Mouse (Mus musculus): ENCODE data around the gene Fam25c. TPM values are rescaled to one million over a fixed set of nuclear protein-coding genes. Genes with fewer than 3 reads are reported as not detected.

Fam25c gene
- polyA plus RNA-seq, 2 experiments: 23.5 to 45.6 TPM

GRCm38 (mm10) chr14:34398901-34399300 is 43.7 kb upstream of the Fam25c start:
- TF ChIP-seq POLR2A (IDR thresholded peaks at IDR 0.05; ENCODE audit: borderline replicate concordance, extremely low read depth, insufficient read depth, insufficient read length): no peak
- peaks cover 20% of the 10 kb centered on the region for H3K36me3 ChIP-seq (ENCODE audit: control insufficient read depth, insufficient read depth, low read length)
- no peak overlapping the region for H3K4me3 ChIP-seq (replicated peaks; ENCODE audit: low read length)

DNA sequence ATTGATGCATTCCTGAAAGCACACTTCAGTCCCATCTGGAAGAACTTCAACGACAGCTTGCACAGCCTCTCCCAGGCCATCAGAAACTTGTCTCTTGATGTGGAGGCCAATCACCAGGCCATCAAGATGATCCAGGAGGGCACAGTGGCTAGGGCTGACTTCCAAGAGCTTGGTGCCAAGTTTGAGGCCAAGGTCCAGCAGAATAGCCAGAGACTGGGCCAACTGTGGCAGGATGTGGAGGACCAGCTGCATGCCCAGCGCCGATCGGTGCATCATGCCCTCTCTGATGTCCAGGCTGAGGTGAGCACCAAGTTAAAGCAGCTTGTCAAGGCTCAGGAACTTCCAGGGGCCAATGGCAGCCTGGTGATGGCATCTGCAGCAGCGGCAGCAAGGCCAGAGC is 42.6 kb upstream of the Fam25c start:
- ATAC-seq (ENCODE audit: low FRiP score, low read depth): no peak
- WGBS: 86% methylated on average over 5 of the region's 5 CpGs

More at GRCm38 (mm10) chr14:34398901-34399300, 43.7 kb upstream of the Fam25c start:
- H3K27ac ChIP-seq (replicated peaks; ENCODE audit: low read depth, low read length): no peak overlapping the region
- DNase-seq (ENCODE audit: low spot score) (no peak), ATAC-seq (ENCODE audit: low FRiP score, low read depth) (no peak)
- 90% methylated on average over 21 of the region's 21 CpGs for WGBS
- no peaks in the 10 kb centered on the region for H3K27me3 ChIP-seq (ENCODE audit: control insufficient read depth, insufficient read depth, low read length)
- H3K9me3 ChIP-seq (ENCODE audit: control insufficient read depth, low read length): no peaks in the 10 kb centered on the region
- H3K4me2 ChIP-seq (replicated peaks; ENCODE audit: low read depth, low read length, severe bottlenecking): no peak overlapping the region
- H3K4me1 ChIP-seq (ENCODE audit: control insufficient read depth, insufficient read depth, low read length): no peaks in the 10 kb centered on the region
- no peak overlapping the region for H3K9ac ChIP-seq (ENCODE audit: low read depth, low read length, severe bottlenecking)

DNA sequence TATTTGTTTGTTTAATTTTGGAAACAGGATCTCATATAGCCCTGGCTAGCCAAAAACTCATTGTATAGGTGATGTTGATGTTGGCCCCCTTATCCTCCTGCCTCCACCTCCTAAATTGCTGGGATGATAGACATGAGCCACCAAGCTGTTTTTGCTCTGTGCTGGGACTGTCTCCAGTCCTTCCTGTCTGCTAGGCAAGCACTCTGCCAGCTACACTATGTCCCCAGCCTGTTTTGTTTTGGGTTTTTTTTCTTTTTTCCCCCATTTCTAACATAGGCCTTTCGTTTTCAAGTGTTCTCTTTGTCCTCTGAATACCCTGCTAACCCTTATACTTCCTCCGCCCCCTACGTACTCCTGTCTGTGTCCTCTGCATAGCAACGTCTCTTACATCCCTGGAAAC is 38.1 kb upstream of the Fam25c start:
- WGBS: 81% methylated on average over 4 of the region's 4 CpGs

More for the DNA sequence above, 42.6 kb upstream of the Fam25c start:
- no peak overlapping the region for H3K4me2 ChIP-seq (replicated peaks; ENCODE audit: low read depth, low read length, severe bottlenecking)
- no peak for DNase-seq (ENCODE audit: low spot score)
- H3K4me3 ChIP-seq (replicated peaks; ENCODE audit: low read length): no peak overlapping the region
- peaks cover 14% of the 10 kb centered on the region for H3K36me3 ChIP-seq (ENCODE audit: control insufficient read depth, insufficient read depth, low read length)
- no peak for TF ChIP-seq POLR2A (IDR thresholded peaks at IDR 0.05; ENCODE audit: borderline replicate concordance, extremely low read depth, insufficient read depth, insufficient read length)
- H3K27ac ChIP-seq (replicated peaks; ENCODE audit: low read depth, low read length): no peak overlapping the region
- no peaks in the 10 kb centered on the region for H3K27me3 ChIP-seq (ENCODE audit: control insufficient read depth, insufficient read depth, low read length)
- H3K9ac ChIP-seq (ENCODE audit: low read depth, low read length, severe bottlenecking): no peak overlapping the region
- H3K4me1 ChIP-seq (ENCODE audit: control insufficient read depth, insufficient read depth, low read length): no peaks in the 10 kb centered on the region
- H3K9me3 ChIP-seq (ENCODE audit: control insufficient read depth, low read length): no peaks in the 10 kb centered on the region

GRCm38 (mm10) chr14:34382921-34383704 is 27.9 kb upstream of the Fam25c start:
- peaks cover 10% of the 10 kb centered on the region for H3K4me1 ChIP-seq (ENCODE audit: control insufficient read depth, insufficient read depth, low read length)

More for the DNA sequence above, 38.1 kb upstream of the Fam25c start:
- 0 out of 2 replicates have a peak, but pooled peaks cover 6% of the 10 kb centered on the region for H3K36me3 ChIP-seq (ENCODE audit: control insufficient read depth, insufficient read depth, low read length)
- no peak overlapping the region for H3K4me2 ChIP-seq (replicated peaks; ENCODE audit: low read depth, low read length, severe bottlenecking)
- ATAC-seq (ENCODE audit: low FRiP score, low read depth) (no peak), DNase-seq (ENCODE audit: low spot score) (no peak)
- H3K27me3 ChIP-seq (ENCODE audit: control insufficient read depth, insufficient read depth, low read length): no peaks in the 10 kb centered on the region
- TF ChIP-seq POLR2A (IDR thresholded peaks at IDR 0.05; ENCODE audit: borderline replicate concordance, extremely low read depth, insufficient read depth, insufficient read length): no peak
- no peaks in the 10 kb centered on the region for H3K4me1 ChIP-seq (ENCODE audit: control insufficient read depth, insufficient read depth, low read length)
- H3K9ac ChIP-seq (ENCODE audit: low read depth, low read length, severe bottlenecking): no peak overlapping the region
- no peak overlapping the region for H3K27ac ChIP-seq (replicated peaks; ENCODE audit: low read depth, low read length)
- H3K9me3 ChIP-seq (ENCODE audit: control insufficient read depth, low read length): 0 out of 2 replicates have a peak, but pooled peaks cover 2% of the 10 kb centered on the region
- no peak overlapping the region for H3K4me3 ChIP-seq (replicated peaks; ENCODE audit: low read length)

GRCm38 (mm10) chr14:34378560-34379331 is 23.5 kb upstream of the Fam25c start:
- Histone ChIP-seq H3K4me3 (replicated peaks; ENCODE audit: low read length) (no peak overlapping the region), H3K27ac (replicated peaks; ENCODE audit: low read depth, low read length) (peak overlapping the region; percentile 71), H3K36me3 (ENCODE audit: control insufficient read depth, insufficient read depth, low read length) (no peaks in the 10 kb centered on the region), H3K4me2 (replicated peaks; ENCODE audit: low read depth, low read length, severe bottlenecking) (no peak overlapping the region), H3K9ac (ENCODE audit: low read depth, low read length, severe bottlenecking) (no peak overlapping the region), H3K27me3 (ENCODE audit: control insufficient read depth, insufficient read depth, low read length) (no peaks in the 10 kb centered on the region), H3K9me3 (ENCODE audit: control insufficient read depth, low read length) (no peaks in the 10 kb centered on the region), H3K4me1 (ENCODE audit: control insufficient read depth, insufficient read depth, low read length) (peaks cover 17% of the 10 kb centered on the region)
- WGBS: 35% methylated on average over 10 of the region's 11 CpGs
- DNase-seq (ENCODE audit: low spot score) (peak; percentile 41), ATAC-seq (ENCODE audit: low FRiP score, low read depth) (peak; percentile 52; the same call in 1 of the 2 replicates)
- TF ChIP-seq POLR2A (IDR thresholded peaks at IDR 0.05; ENCODE audit: borderline replicate concordance, extremely low read depth, insufficient read depth, insufficient read length): no peak

More at GRCm38 (mm10) chr14:34382921-34383704, 27.9 kb upstream of the Fam25c start:
- H3K4me3 ChIP-seq (replicated peaks; ENCODE audit: low read length): no peak overlapping the region
- ATAC-seq (ENCODE audit: low FRiP score, low read depth) (no peak), DNase-seq (ENCODE audit: low spot score) (no peak)
- H3K4me2 ChIP-seq (replicated peaks; ENCODE audit: low read depth, low read length, severe bottlenecking): no peak overlapping the region
- H3K9me3 ChIP-seq (ENCODE audit: control insufficient read depth, low read length): no peaks in the 10 kb centered on the region
- no peaks in the 10 kb centered on the region for H3K27me3 ChIP-seq (ENCODE audit: control insufficient read depth, insufficient read depth, low read length)
- no peak overlapping the region for H3K9ac ChIP-seq (ENCODE audit: low read depth, low read length, severe bottlenecking)
- H3K27ac ChIP-seq (replicated peaks; ENCODE audit: low read depth, low read length): no peak overlapping the region
- 90% methylated on average over 9 of the region's 9 CpGs for WGBS
- TF ChIP-seq POLR2A (IDR thresholded peaks at IDR 0.05; ENCODE audit: borderline replicate concordance, extremely low read depth, insufficient read depth, insufficient read length): no peak
- no peaks in the 10 kb centered on the region for H3K36me3 ChIP-seq (ENCODE audit: control insufficient read depth, insufficient read depth, low read length)

Data from limb, embryonic 14.5 days (tissue).